Mouse (Mus musculus) urinary bladder, postnatal 14 days (tissue): ENCODE measurements around the gene Agap2.

Experiments used
- DNase-seq: peaks from one replicate; pipeline ENCODE4 v3.0.0; 2021; ENCODE audit warnings: low spot score

The Agap2 gene

GRCm38 (mm10) chr10:127075080-127075479 lies at the start of gene Agap2:
Agap2 (plus strand) TSS chr10:127075284.
- no peak for DNase-seq

GRCm38 (mm10) chr10:127030336-127031296 lies 44.5 kb upstream of the Agap2 start, which contains the start of gene Tsfm:
Tsfm (minus strand) TSS chr10:127030840.
- DNase-seq: peak; percentile 94

- DNase-seq: no peak
Observed at GRCm38 (mm10) chr10:127033301-127033741, 41.8 kb upstream of the Agap2 start.

GRCm38 (mm10) chr10:127036273-127036672 lies 38.8 kb upstream of the Agap2 start:
- no peak for DNase-seq

GRCm38 (mm10) chr10:127037641-127038040 lies 37.4 kb upstream of the Agap2 start:
- DNase-seq: no peak

GRCm38 (mm10) chr10:127040569-127041214 lies 34.4 kb upstream of the Agap2 start:
- DNase-seq: peak; percentile 36

- DNase-seq: peak; percentile 53
Observed at GRCm38 (mm10) chr10:127041274-127041766, 33.8 kb upstream of the Agap2 start, which contains the start of the genes Mettl1 and Eef1akmt3. Mettl1 (plus strand) TSS chr10:127041414. Eef1akmt3 (minus strand) TSS chr10:127041513.

GRCm38 (mm10) chr10:127041774-127042338 lies 33.2 kb upstream of the Agap2 start:
- DNase-seq: peak; percentile 89

GRCm38 (mm10) chr10:127042468-127043115 lies 32.5 kb upstream of the Agap2 start:
- no peak for DNase-seq

- no peak for DNase-seq
Observed at GRCm38 (mm10) chr10:127043187-127043586, 31.9 kb upstream of the Agap2 start.

- no peak for DNase-seq
Observed at GRCm38 (mm10) chr10:127047954-127048353, 27.1 kb upstream of the Agap2 start, which contains the start of gene Cyp27b1. Cyp27b1 (plus strand) TSS chr10:127048250.

- no peak for DNase-seq
Observed at GRCm38 (mm10) chr10:127048608-127049394, 26.3 kb upstream of the Agap2 start.

GRCm38 (mm10) chr10:127049395-127050118 lies 25.5 kb upstream of the Agap2 start:
- no peak for DNase-seq

GRCm38 (mm10) chr10:127050119-127050474 lies 25.0 kb upstream of the Agap2 start:
- DNase-seq: no peak

GRCm38 (mm10) chr10:127054646-127055045 lies 20.4 kb upstream of the Agap2 start:
- DNase-seq: no peak

- no peak for DNase-seq
Observed at GRCm38 (mm10) chr10:127055406-127055805, 19.7 kb upstream of the Agap2 start.

- DNase-seq: no peak
Observed at GRCm38 (mm10) chr10:127056490-127056889, 18.6 kb upstream of the Agap2 start.

- DNase-seq: peak; percentile 75
Observed at GRCm38 (mm10) chr10:127058161-127058560, 16.9 kb upstream of the Agap2 start.

GRCm38 (mm10) chr10:127058708-127059107 lies 16.4 kb upstream of the Agap2 start:
- no peak for DNase-seq
